Mouse (Mus musculus): Measurements from ENCODE around the gene Zfp69.

DNA sequence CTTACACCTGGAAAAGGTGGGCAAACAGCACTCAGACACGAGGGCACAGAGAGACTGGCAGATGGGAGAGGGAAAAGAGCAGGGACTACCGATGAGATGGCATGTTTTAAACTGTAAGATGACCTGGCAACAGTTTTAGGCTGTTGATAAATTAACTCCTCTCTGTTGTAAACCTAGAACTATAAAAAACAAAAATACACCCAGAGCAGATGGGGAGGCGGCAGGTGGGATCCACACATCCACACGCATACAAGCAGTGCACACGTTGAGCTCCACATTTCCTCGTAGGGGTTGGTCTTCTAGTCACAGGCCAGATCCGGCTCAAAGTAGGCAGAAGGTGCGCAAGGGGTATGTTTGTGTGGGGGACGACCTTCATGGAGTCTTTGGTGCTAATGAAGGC lies 17.0 kb upstream of the Zfp69 start:
- no peak for TF ChIP-seq CTCF (IDR thresholded peaks at IDR 0.05; ENCODE audit: borderline replicate concordance, control insufficient read depth, extremely low read depth, insufficient read depth, low read length, poor library complexity)
- TF ChIP-seq POLR2A (IDR thresholded peaks at IDR 0.05; ENCODE audit: control insufficient read depth, extremely low read depth, insufficient read depth, low read length, poor library complexity) = no peak
